Mouse (Mus musculus) ovary, postnatal 14 days (tissue): ENCODE results near the gene Tnfaip8l2.
A peak's percentile ranks its signal among the peaks of the same experiment; 100 is the strongest.
"Not testable (repeated sequence)": the region's sequence is repeated elsewhere in the genome, so short reads cannot be mapped to it uniquely, and the experiment has no call there.

Source experiments
- DNase-seq: peaks from one replicate; pipeline ENCODE4 v3.0.0; 2022; ENCODE audit warnings: low spot score

Gene Tnfaip8l2

DNA sequence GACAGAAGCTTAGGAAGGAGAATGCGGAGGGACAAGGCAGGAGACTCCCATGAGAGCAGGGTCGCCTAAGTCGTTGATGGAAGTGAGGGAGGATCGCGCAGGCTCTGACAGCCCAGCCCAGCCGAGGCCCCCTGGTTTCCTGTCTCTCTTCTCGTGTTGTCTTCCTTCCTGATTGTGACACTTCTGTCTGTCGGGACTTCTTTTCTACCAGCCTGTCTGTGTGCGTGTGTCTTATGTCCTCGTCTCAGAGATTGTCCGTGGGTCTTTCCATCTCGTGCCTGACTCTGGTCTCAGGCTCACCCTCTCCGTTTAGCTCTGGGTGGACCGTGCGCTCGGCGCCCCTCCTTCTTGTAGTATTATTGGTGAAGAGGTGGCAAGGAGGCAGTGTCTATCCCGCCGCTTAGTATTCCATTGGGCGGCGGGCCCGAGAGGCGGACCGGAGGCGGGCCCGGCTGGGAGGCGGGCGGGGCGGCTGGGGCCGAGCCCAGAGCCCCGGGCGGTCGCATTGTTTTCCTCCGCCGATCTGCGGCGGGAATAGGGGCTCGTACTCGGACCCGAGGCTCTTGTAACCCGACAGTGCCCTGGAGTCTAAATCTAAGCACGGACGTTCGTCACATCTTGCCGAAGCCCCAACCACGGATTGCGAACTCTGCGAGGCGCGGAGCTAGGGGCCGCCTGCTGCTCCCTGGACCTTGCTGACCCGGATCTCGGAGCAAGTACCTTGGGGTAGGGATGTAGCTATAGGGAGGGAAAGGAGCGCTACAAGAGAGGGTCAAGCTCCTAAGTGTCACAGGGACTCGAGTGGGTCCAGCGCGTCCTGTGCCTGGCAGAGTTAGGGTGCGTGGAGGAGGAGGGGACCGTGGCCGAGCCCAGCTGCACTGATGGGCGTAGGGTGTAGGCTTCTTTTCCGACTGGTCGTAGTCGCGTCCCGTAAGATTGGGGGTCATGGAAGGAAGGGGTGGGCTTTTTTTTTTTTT lies 18.1 kb upstream of the Tnfaip8l2 start, which contains the start of gene Sema6c:
Sema6c (plus strand) TSS at position 471 of the 977 bp plus-strand sequence.
- DNase-seq, result peak; percentile 74

DNA sequence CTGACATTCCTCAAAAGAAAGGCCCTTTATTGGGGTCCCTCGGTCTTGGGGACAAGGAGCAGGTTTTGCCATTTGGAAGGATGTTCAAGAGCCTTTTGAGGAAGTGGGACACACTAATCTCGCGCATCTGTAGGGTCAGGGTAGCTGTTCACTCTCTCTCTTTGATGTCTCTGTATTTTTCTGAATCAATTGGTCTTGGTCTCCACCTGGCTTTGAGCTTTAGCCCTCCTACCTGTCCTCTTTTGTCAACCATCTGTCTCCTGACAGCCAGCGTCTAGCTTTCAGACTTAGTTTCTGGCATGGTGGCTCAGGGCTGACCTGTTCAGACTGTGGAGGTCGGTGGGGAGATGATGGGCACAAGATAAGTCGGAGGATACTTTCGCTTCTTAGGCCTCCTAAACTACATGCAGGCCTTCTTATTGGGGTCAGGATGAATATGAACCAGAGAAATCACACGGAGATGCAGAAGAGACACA lies 17.4 kb upstream of the Tnfaip8l2 start:
- no peak for DNase-seq

DNA sequence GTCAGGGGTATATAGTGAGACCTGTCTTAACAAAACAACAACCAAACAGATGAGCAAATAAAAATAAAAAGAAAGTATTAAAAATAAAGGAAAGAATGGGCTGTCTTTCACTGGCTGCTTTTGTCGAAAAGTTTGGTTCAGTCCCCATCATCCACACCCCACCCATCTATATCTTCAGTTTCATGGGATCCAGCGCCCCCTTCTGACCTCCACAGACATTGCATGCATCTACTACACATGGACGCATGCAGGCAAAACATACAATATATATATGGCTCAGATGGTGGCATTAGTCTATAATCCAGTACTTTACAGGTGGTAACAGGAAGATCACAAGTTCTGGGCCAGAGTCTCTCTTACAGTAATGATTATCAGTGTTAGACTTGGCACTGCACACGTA lies 11.7 kb upstream of the Tnfaip8l2 start:
- DNase-seq, result no peak

DNA sequence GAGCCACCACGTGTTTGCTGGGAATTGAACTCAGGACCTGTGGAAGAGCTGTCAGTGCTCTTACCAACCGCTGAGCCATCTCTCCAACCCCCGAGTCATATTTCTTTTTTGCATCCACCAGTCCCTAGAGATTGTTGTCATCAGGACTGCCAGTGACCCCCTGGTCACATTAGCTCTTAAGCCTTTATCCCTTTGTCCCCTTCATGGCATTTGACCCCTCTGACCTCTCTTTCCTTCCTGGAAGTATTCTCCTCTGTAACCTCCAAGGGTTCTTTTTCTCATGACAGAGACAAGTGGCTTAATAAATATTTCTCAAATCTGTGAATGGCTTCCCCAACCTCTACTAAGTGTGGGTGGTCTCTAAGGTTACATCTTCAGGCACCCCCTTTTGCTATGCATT lies 5.8 kb upstream of the Tnfaip8l2 start:
- DNase-seq, result no peak

DNA sequence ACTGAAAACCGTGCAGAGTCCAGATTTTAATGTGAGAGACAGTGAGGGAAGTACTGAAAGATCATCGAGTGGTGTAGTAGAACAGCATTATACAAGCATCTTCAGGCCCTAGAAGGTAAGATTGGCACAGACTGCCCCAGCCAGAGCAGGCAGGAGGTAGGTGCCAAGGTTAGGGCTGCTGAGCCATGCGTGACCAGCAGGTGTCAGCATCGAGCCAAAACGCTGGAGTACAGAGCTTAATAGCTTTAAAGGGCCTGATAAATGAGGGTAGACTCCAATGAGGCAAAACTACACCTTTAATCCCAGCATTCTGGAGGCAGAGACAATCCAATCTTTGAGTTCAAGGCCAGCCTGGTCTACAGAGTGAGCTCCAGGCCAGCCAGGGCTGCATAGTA lies 454 bp upstream of the Tnfaip8l2 start:
- peak; percentile 87 for DNase-seq

DNA sequence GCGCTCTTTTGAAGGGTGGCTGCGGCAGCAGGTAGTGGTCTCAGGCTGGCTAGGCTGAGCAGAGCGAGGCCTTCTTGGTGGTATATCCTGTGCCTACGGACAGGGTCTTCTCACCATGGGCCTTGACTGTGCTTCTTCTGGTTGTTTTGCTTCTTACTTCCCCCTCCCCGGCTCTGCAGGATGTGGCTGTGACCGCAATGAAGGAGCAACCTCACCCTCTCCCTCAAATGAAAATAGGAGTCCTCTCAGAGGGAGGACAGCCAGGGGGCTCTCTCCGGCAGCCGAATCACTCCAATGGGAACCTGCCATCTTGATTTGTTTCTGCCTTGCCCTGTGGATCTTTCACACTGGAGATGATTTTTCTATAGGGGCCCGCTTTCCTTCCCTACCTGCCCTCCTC lies 686 bp downstream of the Tnfaip8l2 start:
- no peak for DNase-seq

DNA sequence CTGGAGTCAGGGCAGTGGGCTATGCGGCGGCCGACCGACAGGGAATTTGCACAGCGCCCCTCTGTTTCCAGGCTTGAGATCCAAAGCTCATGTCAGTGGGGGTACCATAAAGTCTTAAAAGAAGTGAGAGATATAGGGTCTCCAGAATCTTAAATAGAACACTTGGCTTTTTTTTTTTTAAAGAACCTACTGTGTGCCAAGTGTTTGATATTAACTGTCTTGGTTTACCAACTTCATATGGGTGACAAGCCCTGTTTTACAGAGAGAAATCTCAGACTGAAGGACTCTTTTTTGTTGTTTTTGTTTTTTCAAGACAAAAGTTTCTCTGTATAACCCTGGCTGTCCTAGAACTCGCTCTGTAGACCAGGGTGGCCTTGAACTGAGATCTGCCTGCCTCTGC lies 1.4 kb downstream of the Tnfaip8l2 start:
- DNase-seq, result no peak

DNA sequence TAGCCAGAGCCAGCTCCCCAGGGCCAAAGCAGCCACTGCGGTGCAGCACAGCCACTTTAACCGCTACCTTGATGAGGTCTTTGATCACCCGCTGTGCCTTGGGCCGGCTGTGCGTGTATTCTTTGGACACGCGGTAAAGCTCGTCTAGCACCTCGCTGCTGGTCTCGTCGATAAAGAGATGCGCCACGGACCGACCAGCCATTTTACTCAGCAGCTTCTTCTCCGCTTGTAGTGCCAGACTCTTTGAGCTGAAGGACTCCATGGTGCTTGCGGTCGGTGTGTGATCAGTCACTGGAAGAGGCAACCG lies 1.9 kb downstream of the Tnfaip8l2 start:
- no peak for DNase-seq

DNA sequence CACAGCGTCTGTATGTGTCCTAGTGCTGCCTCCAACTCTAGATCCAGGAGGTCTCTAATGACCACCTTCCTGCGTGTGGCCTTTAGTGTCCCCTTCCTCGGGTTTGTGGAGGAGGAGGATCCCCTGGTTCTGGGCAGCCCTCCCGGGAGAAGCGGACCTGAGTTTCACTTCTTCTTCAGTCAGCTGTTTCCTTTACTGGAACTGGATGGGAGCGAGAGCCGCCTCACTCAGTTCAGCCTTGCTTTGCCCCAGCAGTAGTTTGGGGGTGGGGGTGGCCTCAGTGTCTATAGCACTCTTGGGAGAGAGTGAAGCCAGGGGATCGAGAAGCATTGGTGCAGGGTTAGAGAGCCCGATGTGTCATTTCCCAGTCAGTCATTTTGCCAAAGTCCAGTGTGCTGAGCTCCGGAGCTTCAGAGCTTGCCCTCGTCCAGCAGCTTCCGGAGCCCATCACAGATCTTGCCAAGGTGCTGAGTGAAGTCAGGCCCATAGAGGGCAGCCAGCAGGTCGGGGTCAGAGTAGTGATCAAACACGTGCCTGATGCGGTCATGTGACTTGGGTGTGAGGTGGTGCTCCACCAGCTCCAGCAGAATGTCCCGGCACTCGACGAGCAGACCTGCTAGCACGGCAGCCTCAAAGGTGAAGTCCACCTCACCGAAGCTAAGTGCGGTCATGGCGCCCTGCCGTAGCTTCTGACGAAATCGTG lies 2.4 kb downstream of the Tnfaip8l2 start:
- no peak for DNase-seq

DNA sequence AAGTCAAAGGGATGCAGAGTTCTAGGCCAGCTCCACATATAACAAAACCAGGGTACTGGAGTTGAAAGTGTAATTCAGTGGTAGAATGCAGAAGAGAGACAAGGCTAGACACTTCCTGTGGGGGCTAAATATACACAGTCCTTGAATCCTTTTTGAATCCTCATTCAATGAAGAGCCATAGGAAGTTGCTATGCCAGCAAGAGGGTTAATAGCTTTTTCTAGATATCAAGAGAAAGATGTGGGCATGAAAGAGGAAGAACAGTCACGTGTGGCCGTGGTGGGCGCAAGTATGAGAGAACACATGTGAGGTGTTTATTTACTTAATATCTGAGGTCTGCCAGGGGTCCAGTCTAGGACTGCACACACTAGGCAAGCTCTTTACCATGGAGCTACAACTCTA lies 5.8 kb downstream of the Tnfaip8l2 start:
- DNase-seq, result no peak

DNA sequence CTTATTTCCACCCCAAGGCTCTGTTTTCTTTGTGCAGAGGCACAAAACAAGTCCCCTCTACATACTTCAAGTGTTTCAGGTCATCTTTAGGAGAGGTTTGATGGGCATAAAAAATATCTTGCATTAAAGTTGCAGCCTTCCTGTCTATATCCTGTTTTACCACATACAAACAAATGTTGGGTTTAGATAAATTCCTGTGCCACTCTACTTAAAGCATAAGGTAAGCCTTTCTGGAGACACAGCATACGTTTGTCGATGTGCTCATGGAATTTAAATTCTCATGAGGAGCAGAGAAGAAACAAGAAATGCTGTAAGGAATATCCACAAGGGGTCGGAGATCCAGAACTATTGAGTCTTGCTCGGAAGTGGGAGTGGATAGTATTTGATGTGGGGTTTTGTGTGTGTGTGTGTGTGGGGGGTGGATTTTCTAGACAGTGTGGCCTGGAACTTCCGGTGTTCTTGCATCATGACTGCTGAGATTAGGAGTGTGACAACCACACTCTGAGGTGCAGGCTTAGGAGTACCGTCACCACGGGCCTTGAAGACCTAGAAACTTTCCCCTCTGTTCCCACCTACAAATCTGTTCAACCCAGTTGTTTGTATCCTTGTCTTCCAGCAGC lies 6.6 kb downstream of the Tnfaip8l2 start:
- no peak for DNase-seq

DNA sequence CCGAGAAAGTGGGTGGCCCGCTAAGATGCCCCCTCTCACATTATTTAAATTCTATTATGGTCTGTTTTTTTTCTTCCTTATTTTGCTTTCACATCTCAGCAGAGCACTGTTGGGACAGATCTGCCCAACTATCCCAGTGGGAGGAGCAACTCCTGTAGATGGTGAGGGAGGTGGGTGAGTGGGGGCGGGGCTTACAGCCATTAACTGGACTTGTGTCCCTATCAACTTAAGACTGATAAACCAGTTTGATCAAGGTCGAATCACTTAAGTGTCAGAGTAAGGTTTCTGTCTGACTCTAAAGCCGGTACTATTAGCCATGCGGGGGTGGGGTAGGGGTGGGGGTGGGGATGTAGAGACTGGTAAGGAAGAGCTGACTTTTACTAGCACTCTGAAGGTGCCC lies 7.1 kb downstream of the Tnfaip8l2 start:
- peak; percentile 40 for DNase-seq

DNA sequence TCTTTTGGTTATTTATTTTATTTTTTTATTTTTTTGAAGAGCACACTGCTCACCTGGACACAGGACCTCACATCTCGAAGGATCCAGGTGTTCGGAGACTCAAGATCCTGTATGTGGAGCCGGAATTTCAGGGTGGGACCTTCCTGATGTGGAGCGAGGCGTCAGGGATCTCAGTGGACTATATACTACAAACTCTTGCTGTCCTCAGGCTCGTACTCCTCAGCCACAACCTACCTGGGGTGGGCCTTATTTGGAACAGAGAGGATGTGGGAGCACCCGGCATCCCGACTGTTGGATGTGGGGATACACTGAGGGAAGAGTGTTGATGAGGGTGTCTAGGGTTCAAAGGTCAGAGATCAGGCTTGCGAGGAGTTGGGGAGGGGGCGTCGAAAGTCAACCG lies 8.0 kb downstream of the Tnfaip8l2 start:
- DNase-seq, result not testable (repeated sequence)

DNA sequence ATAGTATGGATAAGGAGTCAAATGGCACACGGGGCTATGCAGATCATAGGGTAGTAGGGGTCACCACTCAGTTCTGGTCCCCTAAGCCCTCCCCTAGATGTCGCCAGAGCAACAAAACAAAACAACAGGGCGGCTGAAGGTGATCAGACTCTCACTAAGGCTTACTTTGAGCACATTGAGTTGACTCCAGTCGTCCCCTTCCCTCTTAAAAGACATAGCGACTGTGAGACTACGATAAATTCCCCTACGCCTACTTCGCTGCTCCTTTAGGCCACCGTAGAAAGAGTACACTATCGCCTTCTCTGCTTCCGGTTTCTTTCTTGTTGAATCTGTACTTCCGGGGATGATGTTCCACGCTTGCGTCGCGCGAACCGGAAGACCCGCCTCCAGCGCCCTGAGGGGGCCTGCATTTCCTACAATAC lies 8.5 kb downstream of the Tnfaip8l2 start, which contains the start of the genes Scnm1 and Lysmd1:
Scnm1 (minus strand) TSS at position 332 of the 422 bp plus-strand sequence.
Lysmd1 (plus strand) TSS at position 409 of the 422 bp plus-strand sequence.
- DNase-seq, result peak; percentile 70

DNA sequence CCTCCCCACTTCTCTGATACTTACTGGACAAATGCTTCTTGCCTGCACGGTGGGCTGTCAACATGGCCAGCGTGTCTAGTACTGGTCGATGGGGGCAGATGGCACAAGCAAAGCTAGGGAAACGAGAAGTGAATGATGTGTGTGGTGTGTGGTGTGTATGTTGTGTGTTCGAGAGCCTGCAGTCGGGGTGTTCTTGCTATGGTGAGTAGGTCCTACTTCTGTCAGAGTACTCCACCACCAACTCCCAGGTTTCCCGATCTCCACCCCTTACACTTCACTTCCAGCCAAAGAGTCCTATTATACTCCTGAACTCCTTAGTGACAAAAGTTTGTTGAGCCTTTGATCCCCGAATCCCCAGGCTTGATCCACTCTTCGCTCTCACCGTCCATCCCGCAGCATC lies 9.0 kb downstream of the Tnfaip8l2 start:
- DNase-seq, result no peak

DNA sequence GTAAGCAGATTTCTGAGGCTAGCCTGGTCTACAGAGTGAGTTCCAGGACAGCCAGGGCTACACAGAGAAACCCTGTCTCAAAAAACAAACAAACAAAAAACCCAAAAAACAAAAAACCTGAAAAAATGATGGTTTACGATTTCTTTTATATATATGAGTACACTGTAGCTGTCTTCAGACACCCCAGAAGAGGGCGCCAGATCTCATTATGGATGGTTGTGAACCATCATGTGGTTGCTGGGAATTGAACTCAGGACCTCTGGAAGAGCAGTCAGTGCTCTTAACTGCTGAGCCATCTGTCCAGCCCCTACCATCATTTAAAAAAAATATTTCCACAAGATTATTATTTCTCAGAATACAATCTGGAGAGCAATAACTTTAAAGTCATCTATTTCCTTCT lies 9.8 kb downstream of the Tnfaip8l2 start:
- DNase-seq, result not testable (repeated sequence)

DNA sequence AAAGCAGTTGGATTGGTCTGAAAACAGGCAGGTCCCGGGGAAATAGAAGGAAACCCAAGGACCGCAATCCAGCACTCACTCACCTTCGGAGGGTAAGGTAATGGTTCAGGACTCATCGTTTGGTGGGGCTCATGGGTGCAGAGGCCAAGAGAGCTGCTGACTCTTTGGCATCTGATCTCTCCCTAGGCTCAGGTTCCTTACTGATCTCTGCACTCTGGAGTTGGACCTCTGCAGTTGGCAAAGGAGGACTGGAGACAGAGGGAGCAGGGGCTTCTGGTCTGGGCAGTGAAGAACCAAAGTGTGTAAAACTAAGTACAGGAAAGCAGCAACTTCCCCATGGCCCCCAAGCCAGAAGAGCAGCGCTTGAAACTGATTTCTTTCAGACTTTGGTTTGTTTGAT lies 12.1 kb downstream of the Tnfaip8l2 start:
- no peak for DNase-seq

DNA sequence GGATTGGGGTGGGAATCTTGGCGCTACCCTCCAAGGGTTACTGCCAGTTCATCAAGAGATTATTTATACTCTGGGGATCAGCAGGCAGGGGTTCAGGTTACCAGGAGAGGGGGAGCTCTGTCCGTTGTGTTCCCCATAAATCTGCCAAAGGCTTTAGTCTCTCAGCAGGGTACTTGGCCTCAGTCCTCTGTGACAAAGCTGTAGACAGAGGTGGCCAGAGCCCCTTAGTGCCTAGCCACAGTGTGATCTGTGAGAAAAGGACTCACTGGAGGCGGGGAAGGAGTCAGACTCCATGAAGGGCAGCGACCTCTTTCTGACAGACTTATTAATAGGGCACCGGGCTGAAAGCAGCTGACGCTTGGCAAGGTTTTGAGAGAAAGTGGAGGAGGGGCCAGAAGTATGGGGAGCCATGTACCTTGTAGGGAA lies 12.9 kb downstream of the Tnfaip8l2 start:
- no peak for DNase-seq

DNA sequence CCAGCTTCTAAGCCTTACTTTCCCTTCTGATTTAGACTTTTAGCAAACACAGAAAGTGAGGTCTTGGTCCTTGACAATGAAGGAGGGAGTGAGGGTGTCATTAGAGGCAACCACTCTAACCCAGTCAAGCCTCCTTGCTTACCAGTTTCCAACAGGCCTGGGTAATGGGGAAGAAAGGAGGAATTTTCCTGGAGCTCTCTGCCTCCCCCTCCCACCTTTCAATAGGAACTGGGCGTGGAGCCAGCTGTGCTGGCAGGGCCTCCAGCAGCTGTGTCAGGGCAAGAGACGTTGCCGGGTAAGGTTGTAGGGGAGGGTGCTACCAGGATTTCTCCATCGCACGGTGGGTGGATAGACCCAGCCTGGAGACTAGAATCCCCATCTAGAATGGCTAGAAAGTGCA lies 17.2 kb downstream of the Tnfaip8l2 start:
- DNase-seq, result peak; percentile 58

DNA sequence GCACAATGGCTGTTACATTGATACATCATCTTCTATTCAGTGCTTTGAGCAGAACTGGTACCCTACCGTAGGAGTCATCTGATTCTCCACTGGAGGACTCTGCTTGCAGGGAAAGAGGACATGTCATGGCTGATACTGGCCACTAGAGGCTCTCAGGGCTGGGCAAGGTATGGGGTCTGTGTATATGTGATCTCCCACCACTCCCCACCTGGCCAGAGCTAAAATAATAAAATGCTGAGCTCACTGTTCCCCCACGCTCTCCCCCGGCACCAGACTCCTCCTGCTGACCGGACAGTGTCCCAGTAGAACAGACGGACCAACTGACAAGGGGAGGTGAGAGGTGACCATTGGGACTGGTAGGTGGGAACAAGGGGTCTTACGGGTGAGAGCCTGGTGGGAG lies 17.9 kb downstream of the Tnfaip8l2 start, which contains the start of gene Tmod4:
Tmod4 (plus strand) TSS at position 231 of the 400 bp plus-strand sequence.
- no peak for DNase-seq

DNA sequence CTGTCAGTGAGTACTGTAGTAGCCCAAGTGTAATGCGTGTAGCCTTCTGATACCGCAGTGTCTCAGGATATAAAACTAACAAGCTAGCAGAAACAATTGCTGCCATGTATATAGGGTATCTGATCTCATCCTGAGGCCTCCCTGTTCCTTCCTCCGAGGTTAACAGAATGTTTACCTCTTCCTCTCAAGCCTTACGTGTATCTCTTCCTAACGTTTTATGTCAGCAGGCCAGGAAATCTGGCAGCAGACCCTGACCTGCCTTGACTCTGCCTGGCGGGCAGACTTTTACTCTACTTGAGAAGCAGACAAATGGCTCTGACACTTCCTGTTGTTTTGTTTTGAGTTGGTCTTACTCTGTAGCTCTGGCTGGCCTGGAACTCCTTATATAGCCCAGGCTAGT lies 20.6 kb downstream of the Tnfaip8l2 start:
- no peak for DNase-seq

DNA sequence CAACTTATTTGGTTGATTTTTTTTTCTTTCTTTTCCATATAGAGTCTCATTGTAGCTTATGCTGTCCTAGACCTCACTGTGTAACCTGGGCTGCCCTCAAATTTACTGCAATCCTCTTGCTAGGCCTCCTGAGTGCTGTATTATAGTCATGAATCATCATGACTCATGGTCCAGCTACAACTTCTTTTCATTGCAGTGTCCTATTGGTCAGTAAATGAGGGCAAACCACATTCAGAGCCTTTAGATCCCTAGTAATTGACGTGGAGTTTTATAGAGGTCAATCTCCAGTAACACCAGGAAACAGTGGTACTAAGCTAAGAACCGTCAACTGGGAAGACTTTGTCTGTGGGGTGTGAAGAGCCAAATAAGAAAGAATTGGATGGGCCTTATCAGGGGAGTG lies 24.4 kb downstream of the Tnfaip8l2 start:
- no peak for DNase-seq
